Mouse (Mus musculus) left cerebral cortex, adult 11 months (tissue): ENCODE measurements around the gene Icam5.
"Not testable (repeated sequence)": the region's sequence is repeated elsewhere in the genome, so short reads cannot be mapped to it uniquely, and the experiment has no call there.

Experiments
- DNase-seq: peaks from one replicate; pipeline ENCODE4 v3.0.0; 2022; ENCODE audit warnings: low spot score

Gene Icam5

DNA sequence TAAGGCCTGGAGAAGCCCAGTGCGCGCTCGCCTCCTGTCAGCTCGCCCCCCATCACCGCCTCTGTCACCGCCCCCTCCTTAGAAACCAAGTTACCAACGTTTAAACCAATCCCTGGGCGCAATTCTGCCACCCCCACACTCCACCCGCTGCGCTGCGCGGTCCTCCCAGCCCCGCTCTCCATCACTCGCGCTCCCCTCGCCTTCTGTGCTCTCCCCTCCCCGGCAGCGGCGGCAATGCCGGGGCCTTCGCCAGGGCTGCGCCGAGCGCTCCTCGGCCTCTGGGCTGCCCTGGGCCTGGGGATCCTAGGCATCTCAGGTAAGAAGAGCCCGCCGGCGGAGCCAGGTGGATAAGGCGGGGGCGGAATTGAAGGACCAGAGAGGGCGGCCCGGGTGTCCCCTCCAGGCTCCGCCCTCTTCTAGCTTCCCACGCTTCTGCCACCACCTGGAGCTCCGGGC is at the start of gene Icam5:
TSS of gene Icam5 (plus strand) at position 178 of the 456 bp plus-strand sequence.
- peak; percentile 82 for DNase-seq

DNA sequence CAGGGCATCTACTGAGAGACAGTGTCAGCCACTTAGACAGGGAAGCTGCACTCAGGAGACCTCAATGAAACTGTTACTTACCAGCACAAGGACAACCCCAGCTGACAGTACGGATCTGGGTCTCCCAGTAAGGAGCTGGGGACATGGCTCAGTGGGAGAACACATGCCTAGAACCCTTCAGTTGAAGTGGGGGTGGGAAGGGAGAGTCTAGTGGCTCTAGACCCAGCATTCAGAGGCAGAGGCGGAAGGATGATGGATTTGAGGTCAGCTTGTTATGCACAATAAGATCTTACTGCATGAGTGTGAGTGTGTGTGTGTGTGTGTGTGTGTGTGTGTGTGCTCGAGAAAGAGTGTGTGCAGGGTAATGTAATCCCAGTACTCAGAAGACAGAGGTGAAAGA is 49.7 kb upstream of the Icam5 start:
- no peak for DNase-seq

DNA sequence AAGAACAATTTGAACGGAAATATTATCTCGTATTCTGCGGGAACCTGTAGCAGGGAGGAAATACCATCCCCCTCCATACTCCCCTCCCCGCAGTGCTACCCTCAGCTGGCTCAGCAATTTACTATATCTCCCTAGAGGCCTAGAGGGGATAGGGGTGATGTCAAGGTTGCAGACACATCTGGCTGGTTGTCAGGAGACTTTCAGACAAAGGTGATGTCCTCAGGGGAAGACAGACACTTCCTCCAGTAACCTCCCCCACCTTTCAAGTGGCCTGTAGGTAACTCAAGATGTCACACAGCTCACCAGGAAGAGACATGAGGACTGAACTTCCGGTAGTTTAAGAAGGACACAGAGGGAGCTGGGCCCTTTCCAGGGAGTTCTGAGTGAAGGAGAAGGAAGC is 48.7 kb upstream of the Icam5 start:
- no peak for DNase-seq

DNA sequence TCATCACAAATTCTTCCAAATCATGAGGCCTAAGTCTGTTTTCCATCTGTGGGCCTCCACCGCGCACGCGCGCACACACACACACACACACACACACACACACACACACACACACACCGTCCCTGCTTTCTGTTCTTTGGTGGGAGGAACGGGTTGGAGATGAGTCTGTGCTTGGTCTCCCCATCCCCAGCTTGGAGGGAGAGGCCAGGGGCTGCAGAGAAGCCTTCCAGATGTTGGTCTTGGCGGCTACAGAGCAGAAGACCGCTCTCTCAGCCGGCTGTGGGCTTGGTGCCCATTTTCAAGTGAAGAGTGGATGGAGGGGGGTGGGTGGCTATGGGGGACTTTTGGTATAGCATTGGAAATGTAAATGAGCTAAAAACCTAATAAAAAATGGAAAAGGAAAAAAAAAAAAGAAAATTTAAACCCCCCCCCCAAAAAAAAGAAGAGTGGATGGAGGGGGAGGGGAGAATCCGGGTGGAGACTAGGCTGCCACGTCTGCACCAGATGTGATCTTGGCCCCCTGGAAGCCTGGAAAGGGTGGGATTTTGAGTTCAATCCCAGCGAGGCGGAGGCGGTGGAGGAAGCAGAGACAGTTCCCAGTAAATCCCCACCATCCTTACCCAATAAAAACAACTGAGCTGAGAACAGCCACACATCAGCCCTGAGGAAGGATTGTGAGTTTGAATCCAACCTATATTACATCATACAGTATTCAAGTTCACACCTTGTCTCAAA is 44.8 kb upstream of the Icam5 start:
- DNase-seq, result no peak

DNA sequence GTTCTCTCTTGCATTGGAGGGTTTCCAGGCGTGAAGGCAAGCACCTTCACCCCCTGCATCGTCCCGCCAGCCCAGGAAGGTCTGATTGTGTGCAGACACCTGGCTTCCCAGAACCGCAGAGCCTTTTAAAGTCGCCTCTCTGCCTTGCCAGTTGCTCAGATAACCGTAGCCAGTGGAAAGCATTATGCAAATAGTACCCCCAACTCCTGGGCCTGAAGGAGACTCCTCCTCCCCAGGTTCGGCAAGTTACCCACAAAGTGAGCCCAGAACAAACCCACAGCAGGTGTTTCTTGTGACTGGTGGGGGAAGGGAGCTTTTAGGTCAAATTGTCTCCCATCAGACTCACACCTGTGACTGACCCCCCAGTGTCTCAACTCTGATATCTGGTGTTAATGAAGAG is 43.9 kb upstream of the Icam5 start:
- no peak for DNase-seq

DNA sequence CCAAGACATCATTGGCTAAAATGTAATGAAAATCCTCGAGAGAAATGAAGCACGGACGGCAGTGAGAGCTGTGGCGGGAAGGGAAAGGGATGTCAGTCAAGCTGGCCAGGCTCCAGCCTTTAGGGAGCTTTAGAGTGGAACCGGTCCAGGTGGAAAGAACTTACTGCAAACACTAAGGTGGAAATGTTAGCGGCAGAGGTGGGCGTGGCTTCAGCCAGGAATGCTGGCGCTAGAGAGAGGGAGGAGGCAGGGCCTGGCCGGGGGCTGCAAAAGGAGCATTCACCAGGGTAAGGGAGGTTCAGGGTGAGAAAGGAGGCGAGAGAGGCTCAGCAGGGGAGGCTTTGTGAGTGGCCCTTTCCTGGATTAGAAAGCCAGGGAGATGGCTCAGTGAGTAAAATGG is 41.0 kb upstream of the Icam5 start:
- no peak for DNase-seq

DNA sequence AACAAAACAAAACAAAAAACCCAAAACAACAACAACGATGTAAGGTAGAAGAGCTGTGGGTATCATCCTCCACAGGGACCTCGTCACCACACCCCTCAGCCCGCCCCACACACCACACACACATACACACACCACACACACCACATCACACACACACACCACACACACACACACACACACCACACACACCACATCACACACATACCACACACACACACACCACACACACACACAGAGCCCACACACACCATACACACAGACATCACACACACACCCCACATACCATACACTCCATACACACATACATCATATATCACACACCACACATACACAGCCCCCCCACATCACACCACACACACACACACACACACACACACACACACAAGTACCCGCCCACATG is 40.3 kb upstream of the Icam5 start:
- no peak for DNase-seq

DNA sequence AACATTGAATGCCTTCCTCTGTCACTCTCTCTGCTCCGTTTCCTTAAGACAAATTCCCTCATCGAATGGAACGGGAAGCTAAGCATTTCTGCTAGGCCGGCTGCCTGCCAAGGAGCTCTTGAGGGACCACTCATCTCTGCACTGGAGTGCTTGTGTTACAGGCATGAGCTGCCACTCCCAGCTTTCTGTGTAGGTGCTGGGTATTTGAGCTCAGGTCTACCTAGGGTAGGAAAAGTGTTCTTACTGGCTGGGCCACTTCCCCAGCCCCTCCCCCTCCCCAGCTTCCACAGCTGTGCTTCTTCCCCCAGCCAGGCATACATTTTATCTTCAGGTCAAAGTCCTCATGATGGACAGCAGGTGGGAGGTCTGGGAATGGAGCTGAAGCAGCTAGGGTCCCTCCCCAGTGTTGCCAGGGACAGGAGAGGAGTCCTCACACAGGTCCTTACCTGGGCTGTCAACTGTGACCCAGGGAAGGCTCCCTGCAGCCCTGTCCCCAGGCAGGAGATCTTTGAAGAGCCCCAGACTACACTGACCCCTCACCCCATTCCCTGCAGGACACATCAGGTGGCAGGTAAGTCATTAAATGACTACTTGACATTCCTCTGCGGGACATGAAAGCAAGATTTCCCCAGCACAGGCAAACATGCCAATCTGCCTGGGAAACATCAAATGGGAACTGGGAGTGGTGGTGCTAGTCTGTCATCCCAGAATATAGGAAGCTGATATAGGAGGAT is 38.5 kb upstream of the Icam5 start:
- no peak for DNase-seq

DNA sequence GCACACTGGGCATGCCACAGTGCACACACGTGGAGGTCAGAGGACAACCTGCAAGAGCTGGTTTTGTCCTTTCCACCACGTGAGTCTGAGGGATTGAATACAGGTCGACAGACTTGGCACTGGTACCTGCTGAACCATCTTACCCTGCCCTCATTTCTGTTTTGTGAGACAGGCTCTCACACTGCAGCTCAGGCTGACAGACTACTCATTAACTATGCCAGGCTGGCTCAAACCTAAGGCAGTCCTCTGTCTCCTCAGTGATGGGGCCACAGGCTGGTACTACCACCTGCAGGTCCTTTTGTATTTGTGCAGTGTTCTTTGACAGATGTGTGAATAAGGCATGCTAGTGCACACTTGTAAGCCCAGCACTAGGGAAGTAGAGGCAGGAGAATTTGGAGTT is 36.8 kb upstream of the Icam5 start:
- no peak for DNase-seq

DNA sequence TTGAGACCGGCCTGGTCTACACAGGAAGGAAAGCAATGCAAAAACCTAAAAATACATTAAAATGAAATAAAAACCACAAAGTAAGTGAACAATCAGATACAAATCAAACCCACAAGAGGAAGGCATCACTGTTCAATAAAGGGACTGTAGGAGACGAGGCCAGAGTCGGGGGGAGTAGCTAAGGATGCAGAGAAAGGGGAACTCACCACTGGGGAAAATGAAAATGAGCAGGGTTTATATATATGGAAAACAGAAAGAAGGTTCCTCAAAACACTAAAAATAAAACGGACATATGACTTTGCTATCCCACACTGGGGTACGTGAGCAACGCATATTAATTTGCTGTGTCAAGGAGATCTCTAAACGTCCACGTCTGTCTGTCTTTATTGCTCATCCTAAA is 34.8 kb upstream of the Icam5 start:
- no peak for DNase-seq

DNA sequence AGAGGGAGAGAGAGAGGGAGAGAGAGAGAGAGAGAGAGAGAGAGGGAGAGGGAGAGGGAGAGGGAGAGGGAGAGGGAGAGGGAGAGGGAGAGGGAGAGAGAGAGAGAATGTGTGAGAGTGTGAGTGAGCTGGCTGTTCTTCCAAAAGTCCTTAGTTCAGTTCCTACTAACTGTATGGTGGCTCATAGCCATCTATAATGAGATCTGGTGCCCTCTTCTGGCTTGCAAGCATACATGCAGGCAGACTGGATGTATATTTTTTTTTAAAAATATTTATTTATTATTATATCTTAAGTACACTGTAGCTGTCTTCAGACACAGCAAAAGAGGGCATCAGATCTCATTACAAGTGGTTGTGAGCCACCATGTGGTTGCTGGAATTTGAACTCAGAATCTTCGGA is 33.5 kb upstream of the Icam5 start:
- DNase-seq, result not testable (repeated sequence)

DNA sequence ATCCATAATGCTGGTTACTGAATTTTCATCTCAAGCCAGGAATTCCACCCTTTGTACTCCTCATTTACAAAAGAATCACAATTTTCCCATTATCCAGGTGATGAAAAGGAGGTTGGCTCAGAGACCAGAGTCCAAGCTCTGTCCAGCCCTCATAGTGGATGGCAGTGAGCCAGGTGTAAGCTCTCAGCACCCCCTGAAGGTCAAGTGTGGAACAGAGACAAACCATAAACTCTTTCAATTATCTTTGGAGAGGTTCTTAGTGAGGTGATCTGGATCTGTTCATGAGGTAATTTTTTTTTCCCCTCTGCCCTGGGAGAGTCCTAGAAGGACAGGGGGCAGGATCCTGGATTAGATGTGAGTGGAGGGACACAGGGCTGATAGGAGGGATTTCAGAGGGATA is 31.1 kb upstream of the Icam5 start:
- DNase-seq, result no peak

DNA sequence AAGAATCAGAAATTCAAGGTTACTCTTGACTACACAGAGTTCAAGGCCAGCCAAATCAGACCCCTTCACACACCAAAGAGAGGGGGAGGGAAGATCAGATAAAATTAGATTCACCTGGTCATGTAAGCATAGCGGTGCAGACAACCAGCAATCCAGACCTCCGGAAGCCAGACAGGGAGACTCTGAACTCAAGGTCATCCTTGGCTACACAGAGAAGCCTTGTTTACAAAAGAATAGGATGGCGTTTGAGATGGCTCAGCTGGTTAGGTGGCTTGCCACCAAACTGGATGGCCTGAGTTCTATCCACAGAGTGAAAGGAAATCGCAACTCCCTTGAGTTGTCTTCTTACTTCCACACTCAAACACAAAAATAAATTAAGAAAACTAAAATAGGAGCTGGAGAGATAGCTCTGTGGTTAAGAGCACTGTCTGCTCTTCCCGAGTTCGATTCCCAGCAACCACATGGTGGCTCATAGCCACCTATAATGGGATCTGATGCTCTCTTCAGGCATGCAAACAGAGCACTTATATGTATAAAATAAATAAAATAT is 30.1 kb upstream of the Icam5 start:
- no peak for DNase-seq

DNA sequence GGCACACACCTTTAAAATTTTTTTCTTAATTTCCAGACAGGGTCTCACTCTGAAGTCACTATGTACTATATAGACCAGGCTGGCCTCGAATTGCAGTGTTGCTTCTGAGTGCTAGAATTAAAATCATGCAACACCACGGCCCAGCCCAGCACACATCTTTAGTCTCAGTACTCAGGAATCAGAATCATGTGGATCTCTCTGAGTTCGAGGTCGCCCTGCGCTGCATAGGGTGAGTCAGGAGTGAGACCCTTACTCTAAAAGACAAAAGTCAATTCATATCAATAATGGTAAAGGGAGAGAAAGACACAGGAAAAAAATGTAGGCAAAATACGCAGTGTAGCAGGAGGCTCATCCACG is 29.6 kb upstream of the Icam5 start:
- DNase-seq, result no peak

DNA sequence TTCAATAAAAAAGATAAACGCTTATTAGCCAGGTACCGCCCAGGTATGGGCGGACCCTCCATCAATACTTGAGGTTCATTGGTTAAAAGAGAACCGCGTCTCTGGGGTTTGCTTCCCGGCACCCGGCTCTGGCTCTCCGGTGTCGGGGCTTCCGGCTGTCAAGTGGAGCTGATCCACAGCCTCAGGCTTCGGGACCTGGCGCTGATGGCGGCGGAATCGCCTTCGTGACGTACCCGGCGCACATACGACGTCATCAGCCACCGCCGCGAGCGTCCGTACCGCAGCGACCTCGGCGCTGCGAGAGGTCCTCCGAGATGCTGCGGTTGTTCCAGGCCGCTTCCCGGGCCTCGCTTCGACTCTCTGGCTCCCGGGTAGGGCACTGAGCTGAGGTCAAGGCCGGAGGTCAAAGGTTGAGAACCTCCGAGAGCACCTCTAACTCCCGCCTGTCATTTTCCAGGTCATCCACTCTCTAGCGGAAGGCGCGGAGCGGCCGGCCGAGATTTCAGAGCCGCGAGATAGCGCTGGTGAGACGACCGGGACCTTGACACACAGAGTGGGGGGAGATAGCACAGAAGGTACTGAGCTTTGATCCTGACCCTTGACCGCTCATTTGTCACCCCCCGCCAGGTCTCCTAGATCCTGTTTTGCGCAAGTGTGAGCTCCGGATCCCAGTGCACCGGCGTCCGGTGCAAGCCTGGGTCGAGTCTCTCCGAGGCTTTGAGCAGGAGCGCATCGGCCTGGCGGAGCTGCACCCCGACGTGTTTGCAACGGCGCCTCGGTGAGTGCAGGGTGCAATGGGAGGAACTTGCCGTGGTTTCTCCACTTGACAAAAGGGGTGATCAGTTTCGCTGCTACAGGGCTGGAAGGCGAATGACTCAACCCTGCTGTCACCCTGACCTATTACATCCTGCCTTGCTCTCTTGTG is 29.0 kb upstream of the Icam5 start, which contains the start of gene Mrpl4:
TSS of gene Mrpl4 (plus strand) at position 112 of the 925 bp plus-strand sequence.
- DNase-seq, result peak; percentile 82

DNA sequence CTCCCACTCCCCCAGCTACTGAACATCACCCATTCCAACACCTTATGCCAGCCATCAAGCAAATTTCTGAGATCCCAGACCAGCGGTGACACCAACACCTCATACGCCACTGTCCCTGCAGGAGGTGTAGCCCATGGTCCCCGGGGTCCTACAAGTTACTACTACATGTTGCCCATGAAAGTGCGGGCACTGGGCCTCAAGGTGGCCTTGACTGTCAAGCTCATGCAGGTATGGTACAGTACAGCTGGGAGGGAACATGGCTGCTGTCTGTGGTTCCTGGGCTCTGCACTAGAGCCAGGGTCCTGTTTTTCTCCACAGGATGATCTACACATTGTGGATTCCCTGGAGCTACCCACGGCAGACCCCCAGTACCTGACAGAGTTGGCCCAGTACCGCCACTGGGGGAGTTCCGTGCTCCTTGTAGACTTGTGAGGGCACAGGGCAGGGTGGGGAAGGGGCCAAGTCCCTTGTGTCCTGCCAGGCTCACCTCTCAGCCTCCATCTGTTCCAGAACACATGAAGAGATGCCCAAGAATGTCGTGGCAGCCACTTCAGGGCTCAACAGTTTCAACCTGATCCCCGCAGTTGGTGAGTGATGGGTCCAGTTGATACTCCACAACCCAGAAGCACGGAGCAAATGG is 24.4 kb upstream of the Icam5 start:
- DNase-seq, result no peak

DNA sequence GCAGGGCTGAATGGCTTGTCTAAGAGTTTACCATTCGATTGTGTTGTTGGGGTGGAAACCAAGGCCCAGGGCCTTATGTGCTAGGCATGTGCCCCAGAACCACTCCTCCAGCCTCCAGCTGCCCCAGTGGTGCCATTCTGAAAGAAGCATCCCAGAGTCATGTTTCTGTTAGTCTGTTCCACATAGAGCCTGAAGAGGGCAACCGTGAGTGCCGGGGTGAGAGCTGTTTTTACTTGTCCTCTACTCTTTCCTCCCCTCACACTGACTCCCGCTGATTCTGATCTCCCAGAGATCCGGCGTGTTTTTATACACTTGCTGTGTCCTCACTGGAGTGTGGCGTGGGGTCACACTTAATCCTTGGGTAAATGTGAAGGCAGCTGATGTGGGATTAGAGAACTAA is 23.9 kb upstream of the Icam5 start:
- DNase-seq, result no peak

DNA sequence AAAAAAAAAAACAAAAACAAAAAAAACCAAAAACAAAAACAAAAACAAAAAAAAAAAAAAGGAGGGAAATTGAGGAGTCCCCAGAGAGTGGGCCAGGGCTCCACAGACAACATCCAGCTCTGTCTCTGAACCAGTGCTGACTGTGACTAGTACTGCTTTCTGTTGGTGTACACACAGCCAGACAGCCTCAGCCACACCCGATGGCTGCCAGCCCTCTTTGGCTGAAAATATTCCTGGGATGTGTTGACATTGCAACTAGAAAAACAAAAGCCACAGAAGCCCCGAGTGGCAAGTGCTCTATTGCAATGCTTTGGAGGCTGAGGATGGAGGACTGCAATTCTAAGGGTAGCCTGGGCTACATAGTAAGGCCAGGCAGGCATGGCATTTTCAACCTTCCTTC is 21.5 kb upstream of the Icam5 start:
- DNase-seq, result no peak

DNA sequence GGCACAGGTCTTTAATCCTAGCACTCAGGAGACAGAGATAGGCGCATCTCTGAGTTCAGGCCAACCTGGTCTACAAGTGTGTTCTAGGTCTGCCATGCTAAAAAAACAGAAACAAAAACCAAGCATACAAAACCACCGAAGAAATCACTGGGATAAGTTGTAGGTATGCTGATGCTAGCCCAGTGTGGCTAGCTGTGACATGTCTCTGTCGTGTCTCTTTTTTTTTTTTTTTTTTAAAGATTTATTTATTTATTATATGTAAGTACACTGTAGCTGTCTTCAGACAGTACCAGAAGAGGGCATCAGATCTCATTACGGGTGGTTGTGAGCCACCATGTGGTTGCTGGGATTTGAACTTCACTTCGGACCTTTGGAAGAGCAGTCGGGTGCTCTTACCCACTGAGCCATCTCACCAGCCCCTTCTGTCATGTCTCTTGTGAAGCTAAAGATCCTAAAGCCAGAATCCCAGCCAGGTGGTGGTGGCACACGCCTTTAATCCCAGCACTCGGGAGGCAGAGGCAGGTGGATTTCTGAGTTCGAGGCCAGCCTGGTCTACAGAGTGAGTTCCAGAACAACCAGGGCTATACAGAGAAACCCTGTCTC is 20.8 kb upstream of the Icam5 start:
- not testable (repeated sequence) for DNase-seq

DNA sequence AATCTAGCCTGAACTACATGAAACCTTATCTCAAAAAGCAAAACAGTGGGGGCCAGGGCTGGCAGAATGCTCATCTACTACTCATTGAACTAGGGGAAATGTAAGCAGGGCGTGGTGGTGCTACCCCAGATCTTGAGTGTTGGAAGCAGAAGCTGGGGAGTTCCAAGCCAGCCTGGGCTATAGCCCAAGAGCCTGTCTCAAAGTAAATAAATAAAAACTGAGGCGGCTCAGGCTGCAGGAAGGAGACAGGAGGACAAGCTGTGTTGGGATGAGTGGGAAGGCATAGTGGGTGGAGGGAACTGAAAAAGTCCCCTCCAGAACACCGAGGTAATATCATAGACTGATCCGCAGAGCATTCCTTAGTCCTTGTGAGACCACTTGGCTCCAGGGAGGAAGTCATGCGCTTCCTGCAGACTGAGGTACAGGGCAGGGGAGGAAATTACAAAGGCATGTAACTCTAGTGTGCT is 20.0 kb upstream of the Icam5 start:
- DNase-seq, result no peak

DNA sequence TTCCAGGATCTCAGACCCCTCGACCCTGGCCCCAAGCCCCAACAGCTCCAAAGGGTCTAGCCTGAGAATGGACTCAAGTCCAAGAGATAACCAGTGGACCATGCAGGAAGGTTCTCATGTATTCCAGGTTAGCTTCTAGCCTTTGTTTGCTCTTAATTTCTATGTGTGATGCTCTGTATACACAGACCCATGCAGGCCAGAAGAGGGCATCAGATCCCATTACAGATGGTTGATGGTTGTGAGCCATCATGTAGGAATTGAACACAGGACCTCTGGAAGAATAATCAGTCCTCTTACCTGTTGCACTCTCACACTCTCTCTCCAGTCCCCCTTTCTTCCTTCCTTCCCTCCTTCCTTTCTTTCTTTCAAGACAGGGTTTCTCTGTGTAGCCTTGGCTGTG is 19.5 kb upstream of the Icam5 start:
- DNase-seq, result no peak
